Mouse (Mus musculus) monocyte, adult 5-6 weeks (primary cell): ENCODE data around the gene Ppil6. TPM values are rescaled to one million over a fixed set of nuclear protein-coding genes. Genes with fewer than 3 reads are reported as not detected.

ENCODE experiments used
- ATAC-seq: fragments of 153-309, 156-312 bp; replicated peaks from 2 replicates; pipeline ENCODE4 v1.8.0; 2017; ENCODE audit warnings: mild to moderate bottlenecking; ENCODE audit not compliant: low TSS enrichment, insufficient number of reproducible peaks, severe bottlenecking, poor library complexity, low FRiP score
- total RNA-seq: library from RNA; stranded (forward); fragments of 200-1000, 200-491, 200-594 nt; gene quantifications from 3 replicates; pipeline ENCODE4 v1.2.3, GENCODE M21; 2017

The Ppil6 gene
- total RNA-seq, 1 experiment from 2014 or later = not detected

GRCm38 (mm10) chr10:41552319-41552718, 62.1 kb downstream of the Ppil6 start:
- ATAC-seq = no peak

- no peak for ATAC-seq
These were observed 62.8 kb downstream of the Ppil6 start for GRCm38 (mm10) chr10:41552847-41553589.

- no peak for ATAC-seq
These were observed 63.5 kb downstream of the Ppil6 start for GRCm38 (mm10) chr10:41553711-41554110.

- no peak for ATAC-seq
These were observed 64.8 kb downstream of the Ppil6 start for GRCm38 (mm10) chr10:41555081-41555480.

- no peak for ATAC-seq
These were observed 68.2 kb downstream of the Ppil6 start for GRCm38 (mm10) chr10:41558401-41558800.

- no peak for ATAC-seq
These were observed 71.6 kb downstream of the Ppil6 start for GRCm38 (mm10) chr10:41561701-41562395.

Other genes starting within 250 kb of the Ppil6 start
- 27.8 to 32.2 TPM (median 32.2 TPM) in 3 replicates for gene Fig4, start 187.2 kb upstream of the Ppil6 start, total RNA-seq
- gene Ak9, start 186.5 kb upstream of the Ppil6 start, total RNA-seq = 0.10 TPM in 1 of 3 replicates, not detected in the others
- 36.0 to 44.2 TPM (median 40.6 TPM) in 3 replicates for gene Zbtb24, start 40.1 kb upstream of the Ppil6 start, total RNA-seq
- 112 to 198 TPM (median 125 TPM) in 3 replicates for gene Mical1, start 14.1 kb upstream of the Ppil6 start, total RNA-seq
- 15.5 to 32.5 TPM (median 20.3 TPM) in 3 replicates for gene Smpd2, start 70 bp upstream of the Ppil6 start, total RNA-seq
- gene Cd164, start 29.0 kb downstream of the Ppil6 start, total RNA-seq = 84.4 to 180 TPM (median 92.3 TPM) in 3 replicates
- 0.78 TPM in 1 of 3 replicates, not detected in the others for gene Ccdc162, start 226.2 kb downstream of the Ppil6 start, total RNA-seq